9 mouse cellular contexts compared by ENCODE assay signal in the genomic region with DNA sequence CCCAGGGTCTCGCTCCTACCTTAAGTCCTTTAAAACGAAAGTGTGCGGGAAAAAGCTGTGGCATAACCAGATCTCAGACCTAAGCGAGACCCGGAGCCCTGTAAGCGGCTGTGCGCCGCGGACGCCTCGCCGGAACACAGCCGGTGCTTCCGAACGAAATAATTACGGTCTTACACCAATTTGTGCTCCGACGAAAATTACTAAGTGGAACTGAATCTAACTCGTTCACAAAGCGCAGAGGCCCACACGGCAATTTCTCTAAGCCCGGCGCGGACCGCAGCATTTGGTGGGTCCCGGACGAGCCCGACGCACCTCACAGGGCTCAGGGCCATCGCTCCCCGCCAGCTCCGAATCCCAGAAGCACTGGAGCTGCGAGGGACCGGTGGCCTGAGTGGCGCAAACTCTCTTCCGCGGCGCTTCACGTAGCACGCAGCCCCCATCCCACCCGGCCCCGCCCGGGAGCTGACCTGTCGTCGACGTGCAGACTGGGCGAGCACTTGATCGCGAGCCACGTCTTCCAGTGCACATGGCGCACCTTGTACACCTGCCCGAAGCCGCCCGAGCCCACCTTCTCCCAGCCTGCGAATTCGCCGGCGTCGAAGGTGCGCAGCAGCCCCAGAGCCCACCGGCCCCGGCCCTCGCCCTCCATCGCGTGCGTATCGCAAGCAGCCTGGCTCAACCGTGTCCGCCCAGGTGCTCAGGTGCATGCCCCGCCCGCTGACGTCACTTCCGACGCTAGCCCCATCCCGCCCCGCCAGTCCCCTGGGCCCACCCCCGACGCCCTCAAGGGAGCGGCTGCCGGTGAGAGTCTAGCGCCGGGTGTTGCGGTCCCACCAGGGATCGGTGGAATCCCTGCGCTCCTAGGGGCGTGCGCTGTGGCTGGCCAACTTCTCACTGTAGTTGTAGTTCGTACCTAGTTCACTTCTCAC. TPM values are rescaled to one million over a fixed set of nuclear protein-coding genes. Genes with fewer than 3 reads are reported as not detected.
A peak's percentile ranks its signal among the peaks of the same experiment; 100 is the strongest.
DNase-seq lines count a peak whose midpoint lies in the region; ATAC-seq lines count a peak whose summit lies in the region.
"Had no signal": no experiment of that assay in that cellular context is flagged by ENCODE, and none has a peak within 500 bp of the region (broad histone marks: within the 10 kb centered on the region; RNA-seq: fewer than 3 reads in every experiment).

A gene (minus strand): TSS at position 727 of the 929 bp plus-strand sequence.

- peak within 1 kb of the TSS; percentile 41 for H3K4me3 ChIP-seq in hindbrain, embryonic 11.5 days (ENCODE audit: low read depth, low read length)
- H3K4me3 ChIP-seq in limb, embryonic 12.5 days (replicated peaks): peak within 1 kb of the TSS; percentile 47
- H3K4me3 ChIP-seq in midbrain, embryonic 13.5 days (replicated peaks): peak within 1 kb of the TSS; percentile 47

- H3K36me3 ChIP-seq in hindbrain, embryonic 11.5 days (ENCODE audit: control insufficient read depth, insufficient read depth, low read length): no peaks in the 10 kb centered on the region
- H3K36me3 ChIP-seq in limb, embryonic 12.5 days: no peaks in the 10 kb centered on the region
- no peaks in the 10 kb centered on the region for H3K36me3 ChIP-seq in midbrain, embryonic 13.5 days

- H3K27ac ChIP-seq in hindbrain, embryonic 11.5 days (ENCODE audit: low read depth, low read length): no peak within 1 kb of the TSS
- no peak within 1 kb of the TSS for H3K27ac ChIP-seq in limb, embryonic 12.5 days
- no peak within 1 kb of the TSS for H3K27ac ChIP-seq in midbrain, embryonic 13.5 days

- DNase-seq in cerebellum, postnatal 14 days: peak; percentile 19
- no peak for DNase-seq in cerebellum, adult 8-10 months
- DNase-seq in embryo, embryonic 11 days: peak; percentile 61
- DNase-seq in hindbrain, embryonic 11.5 days (ENCODE audit: low spot score): peak; percentile 62
- DNase-seq in thymus, postnatal 25 days: peak; percentile 23
- no peak for DNase-seq in adipocyte (ENCODE audit: low spot score)

- no peaks in the 10 kb centered on the region for H3K9me3 ChIP-seq in hindbrain, embryonic 11.5 days (ENCODE audit: control insufficient read depth, low read length)
- H3K9me3 ChIP-seq in limb, embryonic 12.5 days: no peaks in the 10 kb centered on the region
- no peaks in the 10 kb centered on the region for H3K9me3 ChIP-seq in midbrain, embryonic 13.5 days

- peaks cover 39% of the 10 kb centered on the region for H3K27me3 ChIP-seq in hindbrain, embryonic 11.5 days (ENCODE audit: control insufficient read depth, insufficient read depth, low read length)
- peaks cover 67% of the 10 kb centered on the region for H3K27me3 ChIP-seq in limb, embryonic 12.5 days
- H3K27me3 ChIP-seq in midbrain, embryonic 13.5 days: peaks cover 67% of the 10 kb centered on the region
- H3K27me3 ChIP-seq: CH12.LX had no signal

- H3K4me1 ChIP-seq in hindbrain, embryonic 11.5 days (replicated peaks; ENCODE audit: control insufficient read depth, insufficient read depth, low read length): peaks cover 5% of the 10 kb centered on the region; the same call in 1 of the 2 replicates
- H3K4me1 ChIP-seq in limb, embryonic 12.5 days (replicated peaks): peaks cover 14% of the 10 kb centered on the region
- H3K4me1 ChIP-seq in midbrain, embryonic 13.5 days (replicated peaks): peaks cover 15% of the 10 kb centered on the region

- peak within 1 kb of the TSS; percentile 83 for H3K4me2 ChIP-seq in hindbrain, embryonic 11.5 days (replicated peaks; ENCODE audit: low read depth, low read length)
- H3K4me2 ChIP-seq in limb, embryonic 12.5 days: peak within 1 kb of the TSS; percentile 79
- peak within 1 kb of the TSS; percentile 79 for H3K4me2 ChIP-seq in midbrain, embryonic 13.5 days (replicated peaks)

- 0 out of 2 replicates have a peak within 1 kb of the TSS, but pooled peaks have one; percentile 11 for H3K9ac ChIP-seq in hindbrain, embryonic 11.5 days (ENCODE audit: low read depth, low read length)
- 0 out of 2 replicates have a peak within 1 kb of the TSS, but pooled peaks have one; percentile 18 for H3K9ac ChIP-seq in limb, embryonic 12.5 days (replicated peaks)
- peak within 1 kb of the TSS; percentile 53 for H3K9ac ChIP-seq in midbrain, embryonic 13.5 days (replicated peaks)

- 1% methylated on average over 80 of the region's 88 CpGs for WGBS in hindbrain, embryonic 11.5 days
- under 1% methylated on average over 88 of the region's 88 CpGs for WGBS in limb, embryonic 12.5 days
- WGBS in midbrain, embryonic 13.5 days: under 1% methylated on average over 88 of the region's 88 CpGs

- peak; percentile 75 for ATAC-seq in hindbrain, embryonic 11.5 days (ENCODE audit: low FRiP score)
- peak; percentile 76 for ATAC-seq in limb, embryonic 12.5 days (ENCODE audit: insufficient number of reproducible peaks, insufficient read depth, low FRiP score, low TSS enrichment, low read depth)
- peak; percentile 79 for ATAC-seq in midbrain, embryonic 13.5 days

RNA-seq across cellular contexts. Expression of the gene that starts here (rescaled TPM):
- polyA plus RNA-seq in hindbrain, embryonic 11.5 days (2014; fragmentation: Nextera tagmentation; extraction: Ambion mirVana): 0.93 and 1.3 TPM in 2 replicates
- 5.2 and 6.8 TPM in 2 replicates for polyA plus RNA-seq in limb, embryonic 12.5 days (2016; fragmentation: Nextera tagmentation; extraction: Ambion mirVana)
- polyA plus RNA-seq in midbrain, embryonic 13.5 days (2015; fragmentation: Nextera tagmentation; extraction: Ambion mirVana): 0.12 and 0.32 TPM in 2 replicates

Comparison
In these comparisons a context has a peak if more than half of its experiments do, and no peak if none do; other contexts are left out.
1. DNase-seq: peak in cerebellum, postnatal 14 days (2 of 2), embryo, embryonic 11 days (single experiment), hindbrain, embryonic 11.5 days (single experiment) and thymus, postnatal 25 days (single experiment); none in cerebellum, adult 8-10 months (single experiment) and adipocyte (single experiment).
2. Peak in ATAC-seq, H3K4me3 ChIP-seq, H3K9ac ChIP-seq and H3K4me2 ChIP-seq in midbrain, embryonic 13.5 days; RNA of the gene not detected or under 1 TPM.
3. Peak in every context shown above with its lines, with median percentiles within 50 percentile points of each other: ATAC-seq, H3K4me2 ChIP-seq, H3K4me3 ChIP-seq and H3K9ac ChIP-seq.